Mouse (Mus musculus) T-helper 1 cell (primary cell): ENCODE measurements around the gene Lor.

ENCODE experiments used
- in situ Hi-C: fragments of 300-600 bp; cut with MboI, MseI; formaldehyde crosslinking; loops from one replicate; pipeline ENCODE4 v1.15.1; 2025; ENCODE audit warnings: high pct_unique_total_duplicates

Gene Lor

GRCm38 (mm10) chr3:92083042-92083441, at the start of gene Lor:
Lor (minus strand) TSS chr3:92083142.
- in situ Hi-C loops = no loop called here

GRCm38 (mm10) chr3:92123847-92124246, 40.9 kb upstream of the Lor start, which contains the start of gene Prr9:
Prr9 (minus strand) TSS chr3:92123947.
- in situ Hi-C loops = no loop called here

GRCm38 (mm10) chr3:92120902-92121301, 38.0 kb upstream of the Lor start:
- in situ Hi-C loops = no loop called here

GRCm38 (mm10) chr3:92117930-92118329, 35.0 kb upstream of the Lor start:
- in situ Hi-C loops = no loop called here

- in situ Hi-C loops = no loop called here
Observed at GRCm38 (mm10) chr3:92111526-92111925, 28.6 kb upstream of the Lor start.

- in situ Hi-C loops = no loop called here
Observed at GRCm38 (mm10) chr3:92110790-92111189, 27.8 kb upstream of the Lor start.

GRCm38 (mm10) chr3:92106582-92106981, 23.6 kb upstream of the Lor start:
- in situ Hi-C loops = no loop called here

GRCm38 (mm10) chr3:92081285-92081931, 1.5 kb downstream of the Lor start:
- in situ Hi-C loops = no loop called here

GRCm38 (mm10) chr3:92080462-92081284, 2.3 kb downstream of the Lor start:
- in situ Hi-C loops = no loop called here

- in situ Hi-C loops = no loop called here
Observed at GRCm38 (mm10) chr3:92050382-92051054, 32.4 kb downstream of the Lor start.

- in situ Hi-C loops = no loop called here
Observed at GRCm38 (mm10) chr3:92033892-92034291, 49.0 kb downstream of the Lor start.

- in situ Hi-C loops = no loop called here
Observed at GRCm38 (mm10) chr3:92033203-92033602, 49.7 kb downstream of the Lor start.
